Mouse (Mus musculus): Measurements from ENCODE around the gene Clstn1. TPM values are rescaled to one million over a fixed set of nuclear protein-coding genes. Genes with fewer than 3 reads are reported as not detected.
"Not testable (repeated sequence)": the region's sequence is repeated elsewhere in the genome, so short reads cannot be mapped to it uniquely, and the experiment has no call there.

The Clstn1 gene
- polyA plus RNA-seq, 1 experiment from 2014 or later = 75.4 TPM

DNA sequence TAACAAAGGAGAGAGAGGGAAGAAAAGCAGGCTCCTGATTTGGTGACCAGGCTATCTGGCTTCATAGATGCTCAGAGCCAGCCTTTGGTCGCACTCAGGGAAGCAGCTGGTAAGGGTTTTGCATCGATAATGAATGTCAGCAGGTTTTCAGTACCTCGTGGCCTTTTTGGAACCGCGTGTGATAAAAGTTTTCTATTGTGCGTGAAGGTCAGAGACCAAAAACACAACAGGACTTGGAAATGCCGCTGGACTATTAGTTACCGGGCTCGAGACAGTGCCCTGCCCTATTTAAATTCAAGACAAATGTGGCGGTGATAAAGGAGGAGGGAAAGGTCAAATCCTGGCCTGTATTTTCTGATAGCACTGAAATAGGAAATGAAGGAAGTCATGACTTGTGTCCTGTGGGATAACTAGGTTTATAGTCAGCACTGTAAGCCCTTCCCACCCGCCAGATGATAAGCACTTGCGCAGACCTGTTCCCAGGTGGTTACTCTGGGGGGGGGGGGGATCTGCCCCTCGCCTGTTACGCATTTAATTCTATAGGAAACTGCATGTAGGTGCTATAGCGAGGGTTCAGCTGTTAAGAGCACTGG lies 20.6 kb downstream of the Clstn1 start:
- Histone ChIP-seq H3K27me3 (no peaks in the 10 kb centered on the region), H3K9me3 (no peaks in the 10 kb centered on the region), H3K36me3 (replicated peaks) (no peaks in the 10 kb centered on the region), H3K4me3 (replicated peaks) (no peak overlapping the region), H3K4me1 (peaks cover 48% of the 10 kb centered on the region), H3K9ac (no peak overlapping the region), H3K4me2 (no peak overlapping the region), H3K27ac (no peak overlapping the region)
- ATAC-seq (ENCODE audit: low FRiP score) = no peak
- 58% methylated on average over 15 of the region's 15 CpGs for WGBS

DNA sequence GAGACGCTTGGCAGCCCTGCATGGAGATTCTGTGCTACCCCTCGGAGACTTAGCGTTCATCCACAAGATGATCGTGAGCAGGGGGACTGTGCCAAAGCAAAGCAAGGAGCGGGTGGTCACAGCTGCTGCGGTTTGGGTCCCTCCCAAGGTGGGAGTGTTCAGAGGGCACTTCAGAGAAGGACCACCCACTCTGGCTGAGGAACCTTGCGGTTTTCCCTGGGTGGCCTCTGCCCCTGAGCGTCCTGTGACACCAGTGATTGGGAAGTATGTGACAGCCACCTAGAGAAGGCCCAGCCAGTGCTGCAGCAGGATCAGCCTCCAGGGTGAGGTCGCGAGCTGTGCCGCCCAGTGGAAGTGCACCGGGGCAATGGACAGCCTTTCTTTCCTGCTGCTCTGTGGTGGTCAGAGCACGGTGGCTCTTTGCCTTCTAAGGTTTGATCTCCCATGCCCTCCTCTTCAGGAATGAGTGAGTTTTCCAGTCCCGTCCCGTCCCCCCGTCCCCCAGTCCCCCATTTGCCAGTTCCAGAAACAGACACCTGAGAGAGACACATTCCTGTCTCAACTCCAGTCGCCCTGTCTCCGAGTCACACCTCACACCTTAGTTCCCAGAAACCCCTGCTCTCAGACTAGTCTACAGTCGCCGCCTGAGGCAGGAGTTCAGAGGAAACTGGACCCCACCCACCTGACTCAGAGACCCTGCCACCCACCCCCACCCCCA lies 21.5 kb downstream of the Clstn1 start:
- Histone ChIP-seq H3K27me3 (no peaks in the 10 kb centered on the region), H3K9me3 (no peaks in the 10 kb centered on the region), H3K36me3 (replicated peaks) (no peaks in the 10 kb centered on the region), H3K4me3 (replicated peaks) (no peak overlapping the region), H3K4me1 (peaks cover 43% of the 10 kb centered on the region), H3K4me2 (no peak overlapping the region), H3K27ac (no peak overlapping the region), H3K9ac (no peak overlapping the region)
- no peak for ATAC-seq (ENCODE audit: low FRiP score)
- WGBS = 74% methylated on average over 20 of the region's 20 CpGs

DNA sequence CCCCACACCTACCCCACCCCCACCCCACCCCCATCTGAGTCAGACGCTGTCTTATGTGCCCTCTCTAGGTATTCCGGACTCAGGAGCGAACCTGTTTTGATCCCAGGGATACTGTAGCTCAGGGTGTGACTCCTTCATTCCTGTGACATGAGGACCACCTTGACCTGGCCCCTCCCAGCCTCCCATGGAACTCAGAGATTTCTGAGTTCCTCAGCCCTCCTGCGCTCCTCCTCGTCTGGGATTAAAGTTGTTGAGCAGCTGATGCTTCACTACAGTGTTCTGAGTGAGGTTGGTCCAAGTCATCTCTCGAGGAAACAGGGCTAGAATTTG lies 22.0 kb downstream of the Clstn1 start:
- Histone ChIP-seq H3K4me1 (peaks cover 43% of the 10 kb centered on the region), H3K36me3 (replicated peaks) (no peaks in the 10 kb centered on the region), H3K9ac (no peak overlapping the region), H3K4me2 (no peak overlapping the region), H3K9me3 (no peaks in the 10 kb centered on the region), H3K27me3 (no peaks in the 10 kb centered on the region), H3K4me3 (replicated peaks) (no peak overlapping the region), H3K27ac (no peak overlapping the region)
- WGBS = 88% methylated on average over 6 of the region's 6 CpGs
- no peak for ATAC-seq (ENCODE audit: low FRiP score)

DNA sequence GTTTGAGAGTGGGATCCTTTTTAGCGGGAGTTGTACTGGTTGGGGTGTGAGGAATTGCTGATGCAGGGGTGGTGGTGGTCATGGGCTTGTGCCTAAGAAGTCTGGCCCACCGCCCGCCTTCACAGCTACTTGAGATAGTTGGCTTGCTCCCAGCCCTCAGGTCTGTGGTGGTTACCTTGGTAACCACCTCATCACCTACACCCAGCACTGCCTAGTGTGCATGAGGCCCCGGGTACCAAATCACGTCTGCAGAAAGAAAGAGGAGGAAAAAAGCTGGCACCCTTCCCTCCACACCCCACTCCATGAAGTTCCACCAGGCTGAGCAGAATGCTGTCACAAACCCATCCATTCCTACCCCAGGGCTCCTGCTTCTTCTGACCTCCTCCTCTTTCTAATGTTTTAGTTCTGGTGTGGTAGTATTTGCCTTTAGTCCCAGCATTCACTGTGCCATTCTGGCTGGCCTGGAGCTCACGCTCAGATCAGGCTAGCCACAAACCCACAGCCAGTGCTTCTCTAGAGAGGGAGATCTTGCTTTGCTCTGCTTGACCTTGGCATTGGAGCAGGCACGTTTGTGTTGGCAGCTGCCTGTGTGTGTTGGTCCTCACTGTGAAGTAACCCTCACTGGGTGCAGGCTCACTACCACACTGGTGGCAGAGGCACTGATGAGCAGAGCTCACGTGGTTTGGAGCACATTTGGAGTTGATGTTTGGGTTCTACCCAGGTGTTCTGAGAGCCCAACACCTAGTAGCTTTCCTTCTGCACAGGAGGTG lies 23.2 kb downstream of the Clstn1 start:
- Histone ChIP-seq H3K4me3 (replicated peaks) (no peak overlapping the region), H3K4me2 (no peak overlapping the region), H3K9ac (no peak overlapping the region), H3K27ac (peak overlapping the region; percentile 33; the same call in 1 of the 2 replicates), H3K9me3 (peaks cover 2% of the 10 kb centered on the region; the same call in 1 of the 2 replicates), H3K27me3 (no peaks in the 10 kb centered on the region), H3K36me3 (replicated peaks) (peaks cover 4% of the 10 kb centered on the region), H3K4me1 (peaks cover 43% of the 10 kb centered on the region)
- WGBS = 61% methylated on average over 8 of the region's 8 CpGs
- peak; percentile 25; the same call in 1 of the 2 replicates for ATAC-seq (ENCODE audit: low FRiP score)

DNA sequence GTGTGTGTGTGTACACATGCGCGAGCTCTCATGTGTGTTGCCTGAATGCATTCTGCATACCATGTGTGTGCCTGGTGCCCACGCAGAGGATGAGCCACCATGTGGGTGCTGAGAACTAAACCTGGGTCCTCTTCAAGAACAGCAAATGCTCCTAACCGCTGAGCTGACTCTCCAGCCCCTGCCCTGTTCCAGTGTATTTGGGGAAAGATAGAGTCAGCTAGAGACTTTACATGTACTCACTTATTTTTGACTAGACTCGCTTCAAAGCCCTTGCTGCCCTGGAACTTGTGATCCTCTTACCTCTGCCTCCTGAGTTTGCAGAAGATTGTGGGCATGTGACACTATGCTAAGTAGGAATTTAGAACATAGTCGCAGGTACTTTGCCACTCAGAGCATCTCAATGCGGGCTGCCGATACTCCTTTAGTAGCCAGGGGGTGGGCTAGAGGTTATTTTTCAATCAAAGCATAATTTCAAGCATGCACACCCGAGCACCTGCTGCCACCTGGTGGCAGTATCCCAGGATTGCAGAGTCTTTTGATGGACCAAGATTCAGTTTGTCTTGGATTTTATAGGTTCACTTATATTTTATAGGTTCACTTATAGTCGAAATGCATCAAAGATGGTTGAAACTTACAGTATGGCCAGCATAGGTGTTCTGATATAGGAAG lies 25.2 kb downstream of the Clstn1 start:
- no peak overlapping the region for H3K4me3 ChIP-seq (replicated peaks)
- no peak overlapping the region for H3K4me2 ChIP-seq
- H3K36me3 ChIP-seq (replicated peaks) = peaks cover 16% of the 10 kb centered on the region
- H3K4me1 ChIP-seq = peaks cover 30% of the 10 kb centered on the region
- 50% methylated on average over 10 of the region's 10 CpGs for WGBS
- peaks cover 6% of the 10 kb centered on the region; the same call in 1 of the 2 replicates for H3K9me3 ChIP-seq
- H3K27me3 ChIP-seq = no peaks in the 10 kb centered on the region
- no peak for ATAC-seq (ENCODE audit: low FRiP score)
- no peak overlapping the region for H3K27ac ChIP-seq
- no peak overlapping the region for H3K9ac ChIP-seq

DNA sequence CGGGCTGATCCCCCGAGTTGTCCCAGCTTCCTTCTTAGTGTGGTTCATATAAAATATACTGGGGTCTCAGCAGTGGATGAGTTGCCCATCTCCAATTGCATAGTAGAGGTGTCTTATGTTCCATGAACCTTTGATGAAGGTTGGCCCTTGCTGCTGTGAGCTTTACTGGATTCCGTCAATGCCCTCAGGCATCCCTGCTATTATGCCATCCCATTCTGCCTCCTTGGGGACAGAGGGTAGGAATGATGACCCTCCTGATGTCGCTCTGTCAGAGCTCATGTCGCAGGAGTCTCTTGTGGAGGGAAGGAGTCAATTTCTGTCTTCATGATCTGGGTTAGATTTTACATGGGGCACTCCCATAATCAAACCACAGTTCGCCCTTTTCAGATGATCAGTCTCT lies 27.2 kb downstream of the Clstn1 start:
- ATAC-seq (ENCODE audit: low FRiP score) = 0 out of 2 replicates have a peak, but pooled peaks have one; percentile 20
- H3K4me3 ChIP-seq (replicated peaks); H3K27ac ChIP-seq; H3K4me2 ChIP-seq; H3K27me3 ChIP-seq; H3K9me3 ChIP-seq; H3K9ac ChIP-seq: not testable (repeated sequence)
- Histone ChIP-seq H3K4me1 (peaks cover 11% of the 10 kb centered on the region), H3K36me3 (replicated peaks) (peaks cover 16% of the 10 kb centered on the region)
- 78% methylated on average over 6 of the region's 6 CpGs for WGBS

DNA sequence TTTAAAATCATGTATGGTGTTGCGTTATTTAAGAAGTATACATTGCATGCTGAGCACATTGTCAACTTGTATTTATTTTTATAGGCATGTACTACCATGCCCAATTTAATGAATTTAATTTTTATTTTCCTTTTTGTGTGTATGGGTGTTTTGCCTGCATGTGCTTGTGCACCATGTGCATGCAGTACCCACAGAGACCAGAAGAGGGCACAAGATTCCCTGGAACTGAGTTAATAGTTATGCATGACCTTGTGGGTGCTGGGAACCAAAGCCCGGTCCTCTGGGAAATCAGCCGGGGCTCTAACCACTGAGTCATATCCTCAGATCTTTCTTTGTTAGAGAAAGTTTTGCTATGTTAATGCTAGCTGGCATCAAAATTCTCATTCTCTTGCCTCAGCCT lies 28.6 kb downstream of the Clstn1 start:
- ATAC-seq (ENCODE audit: low FRiP score) = no peak
- Histone ChIP-seq H3K36me3 (replicated peaks) (peaks cover 16% of the 10 kb centered on the region), H3K9ac (no peak overlapping the region), H3K4me3 (replicated peaks) (no peak overlapping the region), H3K4me2 (no peak overlapping the region), H3K27me3 (no peaks in the 10 kb centered on the region), H3K9me3 (peaks cover 6% of the 10 kb centered on the region; the same call in 1 of the 2 replicates), H3K27ac (no peak overlapping the region), H3K4me1 (peaks cover under 1% of the 10 kb centered on the region; the same call in 1 of the 2 replicates)
- WGBS = 98% methylated on average over 3 of the region's 3 CpGs

DNA sequence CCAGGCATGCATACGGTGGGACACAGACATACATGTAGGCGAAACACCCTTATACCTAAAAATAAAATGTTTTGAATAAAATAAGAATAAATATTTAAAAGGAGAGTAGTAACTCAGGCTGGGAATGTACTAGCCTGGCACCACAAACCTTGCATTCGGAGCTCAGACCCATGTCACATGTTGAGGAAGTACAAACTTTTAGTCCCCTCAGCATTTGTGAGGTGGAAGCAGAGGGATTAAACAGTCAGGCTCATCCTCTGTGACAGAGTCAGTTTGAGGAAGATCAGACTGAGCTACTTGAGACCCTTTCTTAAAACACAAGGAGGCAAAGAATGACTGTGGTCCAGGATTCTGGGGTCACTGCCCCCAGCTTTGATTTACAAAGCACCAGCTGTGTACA lies 30.7 kb downstream of the Clstn1 start:
- Histone ChIP-seq H3K36me3 (replicated peaks) (peaks cover 16% of the 10 kb centered on the region), H3K4me1 (peaks cover 19% of the 10 kb centered on the region)
- not testable (repeated sequence) for H3K9me3 ChIP-seq; H3K4me3 ChIP-seq (replicated peaks); H3K27ac ChIP-seq; H3K9ac ChIP-seq; H3K4me2 ChIP-seq; ATAC-seq (ENCODE audit: low FRiP score); H3K27me3 ChIP-seq
- WGBS = 92% methylated on average over 3 of the region's 3 CpGs

DNA sequence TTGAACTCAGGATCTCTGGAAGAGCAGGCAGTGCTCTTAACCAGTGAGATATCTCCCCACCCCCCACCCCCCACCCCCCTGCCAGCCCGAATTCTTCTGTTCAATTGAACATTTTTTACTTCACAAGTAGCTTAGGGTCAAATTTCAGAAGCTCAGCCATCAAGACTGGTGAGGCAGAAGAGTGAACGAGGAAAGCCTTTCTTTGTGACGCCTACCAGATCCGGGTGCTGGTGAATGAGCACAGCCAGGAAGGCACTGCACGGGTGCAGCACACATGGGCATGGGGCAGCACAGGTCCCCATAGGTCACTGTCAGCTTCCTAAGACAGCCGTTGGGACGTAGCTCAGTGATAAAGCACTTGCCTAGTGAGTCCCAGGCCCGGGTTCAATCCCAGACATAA lies 33.7 kb downstream of the Clstn1 start:
- peaks cover 19% of the 10 kb centered on the region for H3K4me1 ChIP-seq
- H3K9ac ChIP-seq = no peak overlapping the region
- 15% methylated on average over 8 of the region's 8 CpGs for WGBS
- ATAC-seq (ENCODE audit: low FRiP score) = no peak
- H3K4me3 ChIP-seq (replicated peaks) = no peak overlapping the region
- H3K27ac ChIP-seq = 0 out of 2 replicates have a peak overlapping the region, but pooled peaks have one; percentile 25
- H3K36me3 ChIP-seq (replicated peaks) = peaks cover 9% of the 10 kb centered on the region
- H3K27me3 ChIP-seq = no peaks in the 10 kb centered on the region
- H3K4me2 ChIP-seq = no peak overlapping the region
- H3K9me3 ChIP-seq = 0 out of 2 replicates have a peak, but pooled peaks cover under 1% of the 10 kb centered on the region

DNA sequence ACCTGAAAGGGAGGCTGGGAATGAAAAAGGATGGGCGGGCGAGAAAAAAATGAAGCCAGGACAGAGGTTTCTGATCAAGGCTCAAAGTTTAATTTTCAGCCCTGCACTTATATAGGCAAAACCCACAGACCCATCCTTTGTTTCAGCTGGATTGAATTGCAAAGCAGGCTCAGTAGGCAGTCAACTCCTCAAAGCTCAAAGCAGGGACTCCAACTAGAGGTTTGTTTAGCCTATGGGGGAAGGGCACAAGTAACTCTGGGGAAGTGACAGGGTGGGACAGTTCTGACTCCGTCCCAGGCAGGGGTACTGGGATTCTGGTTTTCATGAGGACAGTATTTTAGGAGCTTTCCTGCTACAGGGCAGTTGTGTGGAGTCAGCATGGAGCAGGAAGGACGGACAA lies 35.0 kb downstream of the Clstn1 start:
- peaks cover 25% of the 10 kb centered on the region for H3K4me1 ChIP-seq
- 0 out of 2 replicates have a peak, but pooled peaks cover 3% of the 10 kb centered on the region for H3K36me3 ChIP-seq (replicated peaks)
- H3K9ac ChIP-seq = no peak overlapping the region
- no peak overlapping the region for H3K4me3 ChIP-seq (replicated peaks)
- no peak for ATAC-seq (ENCODE audit: low FRiP score)
- H3K9me3 ChIP-seq = no peaks in the 10 kb centered on the region
- no peaks in the 10 kb centered on the region for H3K27me3 ChIP-seq
- peak overlapping the region; percentile 63; the same call in 1 of the 2 replicates for H3K27ac ChIP-seq
- no peak overlapping the region; the same call in 1 of the 2 replicates for H3K4me2 ChIP-seq
- 25% methylated on average over 4 of the region's 4 CpGs for WGBS

DNA sequence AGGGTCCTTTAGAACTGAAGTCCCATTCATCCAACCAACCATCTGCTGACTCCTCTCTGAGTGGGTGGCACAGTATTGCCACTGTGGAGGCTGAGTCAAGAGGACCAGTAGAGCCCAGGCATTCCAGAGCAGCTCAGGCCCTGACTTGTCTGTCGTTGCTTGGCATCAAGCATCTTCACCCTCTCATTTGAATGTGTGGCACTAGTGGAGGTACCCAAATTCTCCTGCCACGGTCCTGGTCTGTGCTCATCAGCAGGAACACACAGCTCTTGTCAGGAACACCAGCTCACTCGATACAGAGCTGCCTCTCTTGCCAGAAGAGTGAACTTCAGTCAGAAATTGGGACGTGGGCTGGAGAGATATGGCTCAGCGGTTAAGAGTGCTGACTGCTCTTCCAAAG lies 37.4 kb downstream of the Clstn1 start:
- no peak for ATAC-seq (ENCODE audit: low FRiP score)
- H3K9me3 ChIP-seq = no peaks in the 10 kb centered on the region
- no peaks in the 10 kb centered on the region for H3K27me3 ChIP-seq
- H3K9ac ChIP-seq = no peak overlapping the region
- WGBS = 89% methylated on average over 5 of the region's 5 CpGs
- H3K4me1 ChIP-seq = peaks cover 44% of the 10 kb centered on the region
- peaks cover 7% of the 10 kb centered on the region; the same call in 1 of the 2 replicates for H3K36me3 ChIP-seq (replicated peaks)
- no peak overlapping the region for H3K4me3 ChIP-seq (replicated peaks)
- H3K4me2 ChIP-seq = no peak overlapping the region
- H3K27ac ChIP-seq = no peak overlapping the region

DNA sequence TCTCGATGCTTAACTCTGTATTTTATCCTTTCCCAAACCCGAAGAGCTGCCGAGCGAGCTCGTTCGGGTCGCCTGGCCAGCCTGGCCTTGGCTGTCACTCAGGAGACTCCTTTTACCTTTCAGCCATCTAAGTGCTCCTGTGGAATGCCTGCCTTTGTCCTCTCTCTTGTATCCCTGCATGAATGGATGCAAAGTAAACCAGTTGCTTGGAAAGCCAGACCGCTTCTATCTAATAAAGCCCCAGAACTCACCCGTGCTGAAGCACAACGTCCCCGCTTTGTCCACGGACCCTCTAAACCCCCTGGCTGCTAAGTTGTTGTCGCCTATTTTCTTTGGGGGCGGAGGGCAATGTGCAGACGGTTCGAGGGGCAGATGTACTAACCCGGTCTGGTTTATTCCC lies 40.5 kb downstream of the Clstn1 start:
- peak; percentile 33; the same call in 1 of the 2 replicates for ATAC-seq (ENCODE audit: low FRiP score)
- Histone ChIP-seq H3K4me3 (replicated peaks) (no peak overlapping the region), H3K4me1 (peaks cover 26% of the 10 kb centered on the region), H3K27me3 (no peaks in the 10 kb centered on the region), H3K36me3 (replicated peaks) (peaks cover 25% of the 10 kb centered on the region), H3K9me3 (no peaks in the 10 kb centered on the region), H3K27ac (peak overlapping the region; percentile 39), H3K4me2 (peak overlapping the region; percentile 35), H3K9ac (0 out of 2 replicates have a peak overlapping the region, but pooled peaks have one; percentile 12)
- 17% methylated on average over 17 of the region's 17 CpGs for WGBS

All from forebrain, embryonic 12.5 days (tissue).